Mouse (Mus musculus) MEL (cell line): ENCODE measurements around the gene Slc5a5. TPM values are rescaled to one million over a fixed set of nuclear protein-coding genes. Genes with fewer than 3 reads are reported as not detected.

Source experiments
- DNase-seq: peaks from one replicate; pipeline ENCODE4 v3.0.0; 2011; ENCODE audit warnings: low read depth, low spot score
- H3K27ac ChIP-seq: 2 replicates; pipeline ENCODE4 v1.5.1; 2012; ENCODE audit warnings: low read depth, mild to moderate bottlenecking, control low read depth, low read length, moderate library complexity; ENCODE audit not compliant: control insufficient read depth
- H3K27me3 ChIP-seq, 2 experiments: fragments of 150-350 bp in 1 of 2; sonication (generic) in 1 of 2; 2 replicates each; pipeline ENCODE4 v1.6.1; 2012; ENCODE audit warnings: low read length in 2 of 2, mild to moderate bottlenecking in 2 of 2, improper control_type of control experiment in 1 of 2, moderate library complexity in 1 of 2; ENCODE audit not compliant: insufficient read depth in 2 of 2, control insufficient read depth in 1 of 2
- H3K36me3 ChIP-seq, 2 experiments: 2 replicates each; pipeline ENCODE4 v1.6.1; 2012 to 2014; ENCODE audit warnings: low read length in 2 of 2, improper control_type of control experiment in 1 of 2, inconsistent platforms in 1 of 2, mild to moderate bottlenecking in 1 of 2; ENCODE audit not compliant: insufficient read depth in 2 of 2, control insufficient read depth in 1 of 2
- H3K4me1 ChIP-seq, 2 experiments: fragments of 150-350 bp in 1 of 2; sonication (generic) in 1 of 2; 2 replicates each; pipeline ENCODE4 v1.6.1; 2012; ENCODE audit warnings: low read length in 2 of 2, improper control_type of control experiment in 1 of 2, mild to moderate bottlenecking in 1 of 2; ENCODE audit not compliant: insufficient read depth in 2 of 2, control insufficient read depth in 1 of 2
- H3K4me3 ChIP-seq, 2 experiments: fragments of 150-350 bp in 1 of 2; sonication (generic) in 1 of 2; 2 replicates each; pipeline ENCODE4 v1.5.1; 2012; ENCODE audit warnings: low read depth in 2 of 2, low read length in 2 of 2, mild to moderate bottlenecking in 2 of 2, moderate library complexity in 2 of 2, control low read depth in 1 of 2, improper control_type of control experiment in 1 of 2; ENCODE audit not compliant: control insufficient read depth in 1 of 2, insufficient read depth in 1 of 2
- H3K79me2 ChIP-seq: 2 replicates; pipeline ENCODE4 v1.6.1; 2012; ENCODE audit warnings: mild to moderate bottlenecking, low read length, moderate library complexity; ENCODE audit not compliant: control insufficient read depth, poor library complexity, insufficient read depth
- H3K9ac ChIP-seq: 2 replicates; pipeline ENCODE4 v1.6.1; 2012; ENCODE audit warnings: low read depth, mild to moderate bottlenecking, control low read depth, low read length, moderate library complexity; ENCODE audit not compliant: control insufficient read depth, poor library complexity, severe bottlenecking
- H3K9me3 ChIP-seq: fragments of 150-350 bp; sonication (generic); replicated peaks from 2 replicates; pipeline ENCODE4 v1.6.1; 2012; ENCODE audit warnings: mild to moderate bottlenecking, low read length, improper control_type of control experiment, moderate library complexity; ENCODE audit not compliant: insufficient read depth
- BHLHE40 ChIP-seq: IDR thresholded peaks from 2 replicates; pipeline ENCODE4 v1.6.1; 2012; ENCODE audit warnings: low read depth, mild to moderate bottlenecking, inconsistent platforms, low read length, improper control_type of control experiment, borderline replicate concordance
- CHD1 ChIP-seq: IDR thresholded peaks from 2 replicates; pipeline ENCODE4 v1.6.1; 2012; ENCODE audit warnings: low read depth, mild to moderate bottlenecking, inconsistent platforms, low read length, improper control_type of control experiment
- CTCF ChIP-seq, 3 experiments: IDR thresholded peaks in 2 of 3; conservative IDR thresholded peaks in 1 of 3; 2 replicates each; pipeline ENCODE4 v1.5.1; 2011 to 2012; ENCODE audit warnings: low read length in 3 of 3, low read depth in 2 of 3, mild to moderate bottlenecking in 2 of 3, improper control_type of control experiment in 1 of 3, inconsistent platforms in 1 of 3, mixed read lengths in 1 of 3, moderate library complexity in 1 of 3; ENCODE audit not compliant: control insufficient read depth in 1 of 3, insufficient read depth in 1 of 3, poor library complexity in 1 of 3, severe bottlenecking in 1 of 3
- E2F4 ChIP-seq: IDR thresholded peaks from 2 replicates; pipeline ENCODE4 v1.6.1; 2011; ENCODE audit warnings: low read depth, low read length, improper control_type of control experiment, borderline replicate concordance
- EP300 ChIP-seq, 2 experiments: IDR thresholded peaks; 2 replicates each; pipeline ENCODE4 v1.6.1; 2011; ENCODE audit warnings: improper control_type of control experiment in 2 of 2, low read length in 2 of 2, low read depth in 1 of 2, mild to moderate bottlenecking in 1 of 2
- GABPA ChIP-seq: IDR thresholded peaks from 2 replicates; pipeline ENCODE4 v1.6.1; 2012; ENCODE audit warnings: low read depth, mild to moderate bottlenecking, inconsistent platforms, low read length, improper control_type of control experiment, moderate library complexity
- JUND ChIP-seq: IDR thresholded peaks from 2 replicates; pipeline ENCODE4 v1.6.1; 2011; ENCODE audit warnings: low read depth, mild to moderate bottlenecking, improper control_type of control experiment, low read length
- MAFK ChIP-seq: IDR thresholded peaks from 2 replicates; pipeline ENCODE4 v1.6.1; 2011; ENCODE audit warnings: low read depth, mild to moderate bottlenecking, low read length, improper control_type of control experiment, borderline replicate concordance
- MAX ChIP-seq: IDR thresholded peaks from 2 replicates; pipeline ENCODE4 v1.6.1; 2011; ENCODE audit warnings: low read length, improper control_type of control experiment
- MAZ ChIP-seq: IDR thresholded peaks from 2 replicates; pipeline ENCODE4 v1.6.1; 2012; ENCODE audit warnings: low read depth, mild to moderate bottlenecking, inconsistent platforms, low read length, improper control_type of control experiment
- MEF2A ChIP-seq: IDR thresholded peaks from 2 replicates; pipeline ENCODE4 v1.6.1; 2014; ENCODE audit warnings: low read depth, mild to moderate bottlenecking, inconsistent platforms, low read length, improper control_type of control experiment; ENCODE audit not compliant: poor library complexity, insufficient replicate concordance, severe bottlenecking; ENCODE audit errors: extremely low read depth
- MXI1 ChIP-seq: IDR thresholded peaks from 2 replicates; pipeline ENCODE4 v1.6.1; 2011; ENCODE audit warnings: mild to moderate bottlenecking, low read depth, low read length, improper control_type of control experiment
- NELFE ChIP-seq: IDR thresholded peaks from 2 replicates; pipeline ENCODE4 v1.6.1; 2011; ENCODE audit warnings: low read depth, low read length, improper control_type of control experiment
- NRF1 ChIP-seq: IDR thresholded peaks from 2 replicates; pipeline ENCODE4 v1.6.1; 2014; ENCODE audit warnings: low read depth, mild to moderate bottlenecking, inconsistent platforms, low read length, improper control_type of control experiment, moderate library complexity; ENCODE audit not compliant: poor library complexity, insufficient read depth, severe bottlenecking
- POLR2A ChIP-seq, 2 experiments: IDR thresholded peaks; 2 replicates each; pipeline ENCODE4 v1.6.1; 2011 to 2012; ENCODE audit warnings: low read length in 2 of 2, mild to moderate bottlenecking in 2 of 2, control low read depth in 1 of 2, improper control_type of control experiment in 1 of 2, low read depth in 1 of 2, moderate library complexity in 1 of 2; ENCODE audit not compliant: control insufficient read depth in 1 of 2, insufficient read depth in 1 of 2, poor library complexity in 1 of 2
- POLR2AphosphoS2 ChIP-seq: IDR thresholded peaks from 2 replicates; pipeline ENCODE4 v1.6.1; 2011; ENCODE audit warnings: low read length, improper control_type of control experiment
- POLR2AphosphoS5 ChIP-seq: IDR thresholded peaks from 2 replicates; pipeline ENCODE4 v1.6.1; 2012; ENCODE audit warnings: low read depth, borderline replicate concordance, mild to moderate bottlenecking, inconsistent platforms, low read length, moderate library complexity, mixed read lengths
- RCOR1 ChIP-seq: IDR thresholded peaks from 2 replicates; pipeline ENCODE4 v1.6.1; 2012; ENCODE audit warnings: low read depth, mild to moderate bottlenecking, inconsistent platforms, low read length, improper control_type of control experiment
- SIN3A ChIP-seq: IDR thresholded peaks from 2 replicates; pipeline ENCODE4 v1.6.1; 2012; ENCODE audit warnings: low read length, improper control_type of control experiment, inconsistent platforms
- SMC3 ChIP-seq: IDR thresholded peaks from 2 replicates; pipeline ENCODE4 v1.6.1; 2011; ENCODE audit warnings: low read depth, low read length, improper control_type of control experiment
- TAL1 ChIP-seq: IDR thresholded peaks from 2 replicates; pipeline ENCODE4 v1.6.1; 2012; ENCODE audit warnings: mild to moderate bottlenecking, inconsistent platforms, low read length, moderate library complexity, mixed read lengths
- TCF12 ChIP-seq: IDR thresholded peaks from 2 replicates; pipeline ENCODE4 v1.6.1; 2014; ENCODE audit warnings: low read depth, mild to moderate bottlenecking, inconsistent platforms, low read length, improper control_type of control experiment, moderate library complexity
- UBTF ChIP-seq: IDR thresholded peaks from 2 replicates; pipeline ENCODE4 v1.6.1; 2012; ENCODE audit warnings: low read depth, mild to moderate bottlenecking, inconsistent platforms, low read length, improper control_type of control experiment, moderate library complexity, borderline replicate concordance; ENCODE audit not compliant: insufficient read depth
- USF1 ChIP-seq: IDR thresholded peaks from 2 replicates; pipeline ENCODE4 v1.6.1; 2014; ENCODE audit warnings: low read depth, mild to moderate bottlenecking, inconsistent platforms, low read length, improper control_type of control experiment, moderate library complexity
- USF2 ChIP-seq, 2 experiments: IDR thresholded peaks; 2 replicates each; pipeline ENCODE4 v1.6.1; 2011 to 2012; ENCODE audit warnings: improper control_type of control experiment in 2 of 2, low read length in 2 of 2, borderline replicate concordance in 1 of 2, inconsistent platforms in 1 of 2, low read depth in 1 of 2, mild to moderate bottlenecking in 1 of 2; ENCODE audit not compliant: insufficient read depth in 1 of 2
- ZC3H11A ChIP-seq: IDR thresholded peaks from 2 replicates; pipeline ENCODE4 v1.6.1; 2012; ENCODE audit warnings: low read depth, mild to moderate bottlenecking, inconsistent platforms, low read length, improper control_type of control experiment
- ZMIZ1 ChIP-seq: IDR thresholded peaks from 2 replicates; pipeline ENCODE4 v1.6.1; 2012; ENCODE audit warnings: low read depth, mild to moderate bottlenecking, inconsistent platforms, low read length, improper control_type of control experiment, moderate library complexity
- polyA plus RNA-seq, 2 experiments: library from polyadenylated mRNA; stranded (reverse) in 1 of 2; unstranded in 1 of 2; fragments of >175 nt in 1 of 2; fragments of >200 nt in 1 of 2; gene quantifications; 2 replicates each; pipeline versions ENCODE4 v1.2.1 to v1.2.4; 2012; ENCODE audit warnings: low replicate concordance in 2 of 2, low read depth in 1 of 2; ENCODE audit not compliant: insufficient read length in 2 of 2, insufficient read depth in 1 of 2, missing spikeins in 1 of 2
- total RNA-seq: library from RNA; depleted of rRNA; stranded (reverse); fragments of 300-350 nt; gene quantifications from 2 replicates; pipeline ENCODE4 v1.2.3, GENCODE M21; 2012

Gene Slc5a5
- total and polyA plus RNA-seq, 3 experiments = 0.12 to 0.36 TPM; not detected in 1

DNA sequence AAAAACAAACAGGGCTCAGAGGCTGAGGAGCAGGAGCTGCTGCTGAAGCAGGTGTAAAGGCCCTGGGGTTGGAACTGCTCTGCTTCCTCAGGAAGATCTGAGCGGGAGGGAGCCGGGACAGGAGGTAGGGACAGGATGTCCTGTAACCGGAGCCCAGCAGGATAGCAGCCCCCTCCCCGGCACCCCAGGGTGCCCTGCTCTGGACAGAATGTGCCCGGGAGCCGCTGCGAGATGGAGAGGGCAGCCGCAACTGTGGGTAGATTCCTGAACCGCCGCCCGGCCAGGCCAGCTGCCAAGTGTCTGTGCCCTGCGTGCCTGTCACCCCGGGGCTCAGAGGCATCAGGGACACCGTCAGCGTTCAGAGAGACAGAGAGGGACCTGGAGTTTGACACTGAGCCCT lies 59.0 kb downstream of the Slc5a5 start:
- no peaks in the 10 kb centered on the region for H3K27me3 ChIP-seq
- DNase-seq = no peak
- no peak overlapping the region for H3K9ac ChIP-seq
- H3K27ac ChIP-seq = no peak overlapping the region
- no peaks in the 10 kb centered on the region for H3K79me2 ChIP-seq
- no peaks in the 10 kb centered on the region for H3K36me3 ChIP-seq
- H3K4me3 ChIP-seq = no peak overlapping the region
- no peaks in the 10 kb centered on the region for H3K4me1 ChIP-seq
- no peak for TF ChIP-seq NELFE
- TF ChIP-seq TAL1 = no peak
- no peak for TF ChIP-seq GABPA
- no peak for TF ChIP-seq SIN3A
- no peak for TF ChIP-seq SMC3
- no peak for TF ChIP-seq POLR2AphosphoS2
- TF ChIP-seq RCOR1 = no peak
- no peak for TF ChIP-seq ZC3H11A
- no peak for TF ChIP-seq UBTF
- TF ChIP-seq USF1 = no peak
- no peak for TF ChIP-seq JUND
- no peak for TF ChIP-seq EP300 (IDR thresholded peaks at IDR 0.05; ENCODE audit: low read depth in 1 of 2, low read length in 2 of 2)
- no peak for TF ChIP-seq CTCF (IDR thresholded peaks at IDR 0.05 in 2 of 3, conservative IDR thresholded peaks at IDR 0.05 in 1 of 3; ENCODE audit: control insufficient read depth in 1 of 3, insufficient read depth in 1 of 3, low read depth in 2 of 3, low read length in 3 of 3, poor library complexity in 1 of 3, severe bottlenecking in 1 of 3)
- no peak for TF ChIP-seq USF2 (IDR thresholded peaks at IDR 0.05; ENCODE audit: borderline replicate concordance in 1 of 2, insufficient read depth in 1 of 2, low read depth in 1 of 2, low read length in 2 of 2)
- no peak for TF ChIP-seq MAX
- no peak for TF ChIP-seq MXI1
- no peak for TF ChIP-seq MAFK
- TF ChIP-seq POLR2AphosphoS5 = no peak
- TF ChIP-seq, all 39 proteins: peak for 0
- H3K9me3 ChIP-seq = no peaks in the 10 kb centered on the region

GRCm38 (mm10) chr8:70833018-70833482 lies 59.5 kb downstream of the Slc5a5 start:
- TF ChIP-seq ZMIZ1 = no peak
- no peak for TF ChIP-seq NRF1
- no peak for TF ChIP-seq CHD1
- no peak for TF ChIP-seq NELFE
- TF ChIP-seq TCF12 = no peak
- no peak for TF ChIP-seq E2F4
- no peak for TF ChIP-seq POLR2A (IDR thresholded peaks at IDR 0.05; ENCODE audit: control insufficient read depth in 1 of 2, insufficient read depth in 1 of 2, low read depth in 1 of 2, low read length in 2 of 2, poor library complexity in 1 of 2)
- TF ChIP-seq MEF2A = no peak
- no peak for TF ChIP-seq BHLHE40
- no peak for TF ChIP-seq MAZ
- TF ChIP-seq USF1 = no peak
- TF ChIP-seq SIN3A = no peak
- Histone ChIP-seq H3K27ac (no peak overlapping the region), H3K36me3 (no peaks in the 10 kb centered on the region), H3K4me3 (no peak overlapping the region), H3K9ac (no peak overlapping the region), H3K27me3 (no peaks in the 10 kb centered on the region), H3K79me2 (no peaks in the 10 kb centered on the region), H3K9me3 (no peaks in the 10 kb centered on the region), H3K4me1 (no peaks in the 10 kb centered on the region)
- DNase-seq = no peak
